Mouse (Mus musculus): ENCODE measurements around the gene Tvp23b. TPM values are rescaled to one million over a fixed set of nuclear protein-coding genes. Genes with fewer than 3 reads are reported as not detected.

The Tvp23b gene
- polyA plus RNA-seq, 1 experiment from 2014 or later = 44.4 TPM

DNA sequence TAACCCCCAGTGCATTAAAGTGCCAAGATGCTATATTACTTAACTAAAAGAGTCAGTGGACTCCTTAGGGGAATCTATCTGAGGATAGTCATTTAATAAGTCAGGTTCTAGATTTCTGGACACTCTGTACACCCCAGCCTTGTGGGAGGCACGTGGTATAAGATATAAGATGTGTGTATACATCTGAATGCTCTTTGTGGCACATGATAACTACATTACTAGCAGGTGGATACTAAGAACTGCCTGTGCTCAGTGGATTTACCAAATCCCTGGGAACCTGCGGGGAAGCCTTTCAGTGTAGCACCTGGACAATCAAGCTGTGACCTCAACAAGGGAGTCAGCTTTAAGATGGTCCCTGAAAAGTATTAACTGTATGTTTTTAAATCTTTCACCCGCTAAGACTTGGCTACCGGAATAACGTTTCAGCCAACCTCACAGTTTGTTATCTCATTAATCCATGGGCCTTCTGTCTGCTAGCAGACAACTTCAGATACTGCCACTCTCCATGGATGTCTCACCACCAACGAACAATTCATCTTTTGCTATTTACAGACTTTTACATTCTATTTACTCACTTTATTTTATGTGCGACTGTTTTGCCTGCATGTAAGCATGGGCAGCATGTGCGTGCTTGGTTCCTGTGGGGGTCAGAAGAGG is 9.4 kb upstream of the Tvp23b start:
- Histone ChIP-seq H3K4me3 (no peak overlapping the region), H3K36me3 (no peaks in the 10 kb centered on the region), H3K4me1 (replicated peaks) (no peaks in the 10 kb centered on the region), H3K27me3 (ENCODE audit: insufficient read depth, poor library complexity, severe bottlenecking) (no peaks in the 10 kb centered on the region), H3K27ac (no peak overlapping the region), H3K9me3 (no peaks in the 10 kb centered on the region)
- 88% methylated on average over 8 of the region's 8 CpGs for WGBS
- DNase-seq (ENCODE audit: low spot score) = no peak

DNA sequence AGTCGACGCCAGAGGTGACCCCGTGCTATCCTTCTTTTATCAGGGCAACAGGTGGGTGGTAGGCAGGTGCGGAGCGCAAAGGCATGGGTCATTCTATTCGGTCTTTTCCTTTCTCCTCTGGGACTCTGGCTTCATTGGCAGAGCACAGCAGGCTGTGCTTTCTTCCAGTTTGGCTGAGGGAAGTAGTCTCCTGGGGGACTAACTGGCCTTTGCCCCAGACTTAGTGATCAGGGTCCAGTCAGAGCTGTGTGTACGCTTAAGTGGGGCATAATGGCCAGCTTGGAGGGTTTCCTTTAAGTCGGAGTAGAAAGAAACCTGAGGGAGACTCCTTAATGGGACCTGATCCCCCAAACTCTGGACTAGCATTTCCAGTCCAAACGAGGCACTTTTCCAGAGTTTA is 5.8 kb upstream of the Tvp23b start:
- 78% methylated on average over 9 of the region's 9 CpGs for WGBS
- H3K36me3 ChIP-seq = no peaks in the 10 kb centered on the region
- DNase-seq (ENCODE audit: low spot score) = no peak
- H3K27ac ChIP-seq = no peak overlapping the region
- H3K4me3 ChIP-seq = no peak overlapping the region
- H3K27me3 ChIP-seq (ENCODE audit: insufficient read depth, poor library complexity, severe bottlenecking) = no peaks in the 10 kb centered on the region
- H3K9me3 ChIP-seq = no peaks in the 10 kb centered on the region
- H3K4me1 ChIP-seq (replicated peaks) = peaks cover 8% of the 10 kb centered on the region; the same call in 1 of the 2 replicates

DNA sequence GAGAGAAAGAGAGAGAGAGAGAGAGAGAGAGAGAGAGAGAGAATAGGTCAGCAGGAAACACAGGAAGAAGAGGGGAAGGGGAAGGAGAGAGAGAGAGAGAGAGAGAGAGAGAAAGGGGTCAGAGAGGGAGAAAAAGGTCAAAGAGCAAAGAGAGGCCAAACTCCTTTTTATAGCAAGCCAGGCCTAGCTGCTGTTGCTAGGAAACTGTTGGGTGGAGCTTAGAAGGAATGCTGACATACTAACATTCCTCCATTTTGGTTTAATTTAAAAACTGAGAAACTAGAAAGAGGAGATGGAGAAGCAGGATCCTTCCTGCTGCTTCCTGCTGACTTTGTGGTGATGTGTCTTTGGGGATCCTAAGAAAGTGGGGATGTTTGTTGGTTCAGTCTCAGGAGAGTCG is 3.6 kb upstream of the Tvp23b start:
- Histone ChIP-seq H3K9me3 (no peaks in the 10 kb centered on the region), H3K27ac (no peak overlapping the region), H3K4me3 (no peak overlapping the region), H3K4me1 (replicated peaks) (peaks cover 17% of the 10 kb centered on the region; the same call in 1 of the 2 replicates), H3K36me3 (no peaks in the 10 kb centered on the region), H3K27me3 (ENCODE audit: insufficient read depth, poor library complexity, severe bottlenecking) (no peaks in the 10 kb centered on the region)
- WGBS = 86% methylated on average over 1 of the region's 1 CpGs
- no peak for DNase-seq (ENCODE audit: low spot score)

DNA sequence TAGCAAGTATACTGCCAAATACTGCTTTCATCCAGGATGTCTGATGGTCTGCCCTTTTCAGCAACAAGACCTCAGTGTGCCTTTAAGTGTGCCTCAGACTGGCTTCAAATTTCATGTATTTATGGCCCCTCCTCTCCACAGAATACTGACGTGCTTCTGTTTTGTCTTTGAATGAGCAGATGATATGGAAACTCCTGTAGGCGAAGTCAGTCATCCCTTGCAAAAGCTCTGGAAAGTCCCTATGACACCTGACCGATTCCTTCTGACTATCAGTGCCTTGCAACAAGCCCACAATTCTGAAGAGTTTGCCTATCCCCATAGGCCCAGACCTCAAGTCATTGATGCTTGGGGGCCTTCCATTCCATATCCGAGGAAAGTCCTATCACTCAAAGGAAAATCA is 2.8 kb upstream of the Tvp23b start:
- H3K4me3 ChIP-seq = no peak overlapping the region
- no peaks in the 10 kb centered on the region for H3K36me3 ChIP-seq
- H3K9me3 ChIP-seq = no peaks in the 10 kb centered on the region
- no peak overlapping the region for H3K27ac ChIP-seq
- no peaks in the 10 kb centered on the region for H3K27me3 ChIP-seq (ENCODE audit: insufficient read depth, poor library complexity, severe bottlenecking)
- DNase-seq (ENCODE audit: low spot score) = no peak
- H3K4me1 ChIP-seq (replicated peaks) = peaks cover 17% of the 10 kb centered on the region; the same call in 1 of the 2 replicates
- WGBS = 83% methylated on average over 4 of the region's 4 CpGs

DNA sequence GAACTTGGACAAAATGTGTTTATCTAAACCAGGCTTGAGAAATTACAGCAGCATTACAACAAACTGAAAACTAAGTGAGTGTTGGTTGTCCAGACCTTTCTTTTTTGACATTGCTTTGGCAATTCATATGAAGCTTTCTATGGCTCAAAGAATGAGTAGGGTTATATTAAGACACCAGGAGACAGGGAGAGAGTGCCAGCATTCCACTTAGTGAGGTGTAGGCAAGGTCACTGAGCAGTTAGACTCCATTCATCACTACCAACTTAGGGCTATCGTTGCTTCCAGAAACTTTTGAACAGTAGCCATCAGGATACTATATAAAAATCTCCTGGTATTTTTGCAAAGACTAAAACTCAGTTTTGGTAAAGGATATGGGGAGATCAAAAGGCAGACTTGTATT is 1.9 kb upstream of the Tvp23b start:
- peaks cover 17% of the 10 kb centered on the region; the same call in 1 of the 2 replicates for H3K4me1 ChIP-seq (replicated peaks)
- no peak for DNase-seq (ENCODE audit: low spot score)
- WGBS = 87% methylated on average over 1 of the region's 1 CpGs

GRCm38 (mm10) chr11:62878728-62879127 is 527 bp upstream of the Tvp23b start:
- Histone ChIP-seq H3K27ac (peak overlapping the region; percentile 93), H3K27me3 (ENCODE audit: insufficient read depth, poor library complexity, severe bottlenecking) (no peaks in the 10 kb centered on the region), H3K9me3 (no peaks in the 10 kb centered on the region), H3K4me3 (peak overlapping the region; percentile 83), H3K4me1 (replicated peaks) (peaks cover 17% of the 10 kb centered on the region; the same call in 1 of the 2 replicates), H3K36me3 (peaks cover 5% of the 10 kb centered on the region)
- no peak for DNase-seq (ENCODE audit: low spot score)
- WGBS = 32% methylated on average over 9 of the region's 9 CpGs

More for the DNA sequence above, 1.9 kb upstream of the Tvp23b start:
- no peaks in the 10 kb centered on the region for H3K9me3 ChIP-seq
- no peaks in the 10 kb centered on the region for H3K36me3 ChIP-seq
- no peak overlapping the region for H3K4me3 ChIP-seq
- no peak overlapping the region for H3K27ac ChIP-seq
- no peaks in the 10 kb centered on the region for H3K27me3 ChIP-seq (ENCODE audit: insufficient read depth, poor library complexity, severe bottlenecking)

- Histone ChIP-seq H3K4me3 (no peak overlapping the region), H3K9me3 (no peaks in the 10 kb centered on the region), H3K4me1 (replicated peaks) (peaks cover 9% of the 10 kb centered on the region; the same call in 1 of the 2 replicates), H3K36me3 (peaks cover 40% of the 10 kb centered on the region), H3K27ac (no peak overlapping the region), H3K27me3 (ENCODE audit: insufficient read depth, poor library complexity, severe bottlenecking) (no peaks in the 10 kb centered on the region)
- WGBS = 92% methylated on average over 8 of the region's 8 CpGs
- no peak for DNase-seq (ENCODE audit: low spot score)
Measured at GRCm38 (mm10) chr11:62883407-62883806, 4.2 kb downstream of the Tvp23b start.

- Histone ChIP-seq H3K4me1 (replicated peaks) (peaks cover under 1% of the 10 kb centered on the region; the same call in 1 of the 2 replicates), H3K36me3 (peaks cover 56% of the 10 kb centered on the region), H3K27me3 (ENCODE audit: insufficient read depth, poor library complexity, severe bottlenecking) (no peaks in the 10 kb centered on the region), H3K4me3 (no peak overlapping the region), H3K27ac (no peak overlapping the region), H3K9me3 (no peaks in the 10 kb centered on the region)
- WGBS = 84% methylated on average over 5 of the region's 5 CpGs
- no peak for DNase-seq (ENCODE audit: low spot score)
Measured at GRCm38 (mm10) chr11:62885323-62885722, 6.1 kb downstream of the Tvp23b start.

DNA sequence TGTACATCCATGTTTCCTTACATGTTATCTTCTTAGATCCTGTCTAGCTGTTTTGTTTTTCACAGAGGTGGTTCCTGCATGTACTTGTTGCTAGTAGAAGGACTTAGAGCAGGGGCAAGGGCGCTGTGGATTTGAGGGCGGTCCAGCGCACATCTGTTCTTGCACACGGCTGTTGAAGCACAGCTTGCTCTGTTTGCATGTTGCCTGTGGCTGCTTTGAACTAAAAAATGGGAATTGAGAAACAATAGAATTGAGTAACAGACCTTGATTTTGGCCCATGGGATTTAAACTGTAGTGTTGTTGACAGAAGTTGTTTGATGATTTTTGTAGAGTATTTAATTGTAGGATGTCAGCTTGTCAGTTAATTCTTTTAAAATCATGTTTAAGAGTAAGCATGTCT is 11.5 kb downstream of the Tvp23b start:
- Histone ChIP-seq H3K36me3 (peaks cover 65% of the 10 kb centered on the region), H3K27ac (no peak overlapping the region), H3K9me3 (no peaks in the 10 kb centered on the region), H3K4me3 (no peak overlapping the region), H3K4me1 (replicated peaks) (no peaks in the 10 kb centered on the region), H3K27me3 (ENCODE audit: insufficient read depth, poor library complexity, severe bottlenecking) (no peaks in the 10 kb centered on the region)
- WGBS = 93% methylated on average over 4 of the region's 4 CpGs
- no peak for DNase-seq (ENCODE audit: low spot score)

GRCm38 (mm10) chr11:62891763-62892162 is 12.5 kb downstream of the Tvp23b start:
- no peaks in the 10 kb centered on the region for H3K9me3 ChIP-seq
- no peak for DNase-seq (ENCODE audit: low spot score)
- peaks cover 66% of the 10 kb centered on the region for H3K36me3 ChIP-seq
- H3K4me1 ChIP-seq (replicated peaks) = peaks cover 3% of the 10 kb centered on the region
- no peak overlapping the region for H3K27ac ChIP-seq
- H3K4me3 ChIP-seq = no peak overlapping the region
- H3K27me3 ChIP-seq (ENCODE audit: insufficient read depth, poor library complexity, severe bottlenecking) = no peaks in the 10 kb centered on the region
- 94% methylated on average over 11 of the region's 11 CpGs for WGBS

GRCm38 (mm10) chr11:62901699-62902323 is 22.6 kb downstream of the Tvp23b start:
- Histone ChIP-seq H3K27ac (no peak overlapping the region), H3K9me3 (no peaks in the 10 kb centered on the region), H3K27me3 (ENCODE audit: insufficient read depth, poor library complexity, severe bottlenecking) (no peaks in the 10 kb centered on the region), H3K4me1 (replicated peaks) (peaks cover 10% of the 10 kb centered on the region), H3K4me3 (no peak overlapping the region), H3K36me3 (0 out of 2 replicates have a peak, but pooled peaks cover under 1% of the 10 kb centered on the region)
- peak; percentile 38 for DNase-seq (ENCODE audit: low spot score)
- 41% methylated on average over 12 of the region's 12 CpGs for WGBS

GRCm38 (mm10) chr11:62903871-62904495 is 24.7 kb downstream of the Tvp23b start:
- H3K27ac ChIP-seq = no peak overlapping the region
- H3K27me3 ChIP-seq (ENCODE audit: insufficient read depth, poor library complexity, severe bottlenecking) = no peaks in the 10 kb centered on the region
- H3K4me1 ChIP-seq (replicated peaks) = no peaks in the 10 kb centered on the region
- H3K36me3 ChIP-seq = no peaks in the 10 kb centered on the region
- no peak overlapping the region for H3K4me3 ChIP-seq
- DNase-seq (ENCODE audit: low spot score) = no peak
- 85% methylated on average over 6 of the region's 6 CpGs for WGBS
- H3K9me3 ChIP-seq = no peaks in the 10 kb centered on the region

- Histone ChIP-seq H3K27ac (peak overlapping the region; percentile 74; the same call in 1 of the 2 replicates), H3K4me1 (replicated peaks) (peaks cover 15% of the 10 kb centered on the region), H3K9me3 (no peaks in the 10 kb centered on the region), H3K36me3 (no peaks in the 10 kb centered on the region), H3K27me3 (ENCODE audit: insufficient read depth, poor library complexity, severe bottlenecking) (no peaks in the 10 kb centered on the region), H3K4me3 (no peak overlapping the region)
- WGBS = 76% methylated on average over 3 of the region's 3 CpGs
- DNase-seq (ENCODE audit: low spot score) = no peak
Measured at GRCm38 (mm10) chr11:62909720-62910306, 30.6 kb downstream of the Tvp23b start.
